Mouse (Mus musculus): ENCODE measurements around the gene Loxl3.

DNA sequence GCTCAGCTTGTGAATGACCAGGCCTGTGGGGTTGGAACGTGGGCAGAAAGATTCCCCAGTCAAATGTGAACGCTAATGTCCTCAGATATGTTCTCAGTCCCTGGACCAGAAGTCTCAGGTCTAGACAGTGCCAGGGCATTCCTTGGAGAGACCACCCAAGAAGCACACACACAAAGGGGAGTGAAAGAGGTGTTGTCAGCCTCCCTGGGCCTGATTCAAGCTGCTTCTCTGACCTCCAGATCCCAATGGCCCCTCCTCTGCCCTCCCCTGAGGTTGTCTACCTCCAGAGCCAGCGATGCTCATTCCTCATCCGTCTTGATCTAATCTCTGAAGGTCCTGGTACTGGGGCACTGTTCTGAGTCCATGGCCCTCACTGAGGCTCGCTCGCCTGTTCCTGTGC, 9.6 kb downstream of the Loxl3 start:
- no peak for TF ChIP-seq CTCF (conservative IDR thresholded peaks at IDR 0.05; ENCODE audit: low read length)
- no peak for TF ChIP-seq POU5F1 (IDR thresholded peaks at IDR 0.05; ENCODE audit: borderline replicate concordance, low read length)
- no peak for TF ChIP-seq NANOG (IDR thresholded peaks at IDR 0.05; ENCODE audit: borderline replicate concordance, low read length)

All from E14TG2a.4 (cell line).